Mouse (Mus musculus) left cerebral cortex, adult 2 months (tissue): ENCODE measurements around the gene Mgat5. TPM values are rescaled to one million over a fixed set of nuclear protein-coding genes. Genes with fewer than 3 reads are reported as not detected.

Experiments used
- DNase-seq, 2 experiments: peaks; one replicate each; pipeline ENCODE4 v3.0.0; 2021 to 2022; ENCODE audit warnings: low spot score in 2 of 2, mixed read lengths in 1 of 2; ENCODE audit errors: extremely low spot score in 1 of 2
- H3K27ac ChIP-seq: fragments of 200-600 bp; 2 replicates; pipeline ENCODE4 v1.8.1; 2022
- H3K4me3 ChIP-seq: fragments of 200-600 bp; 2 replicates; pipeline ENCODE4 v1.8.1; 2022
- CTCF ChIP-seq: fragments of 200-600 bp; IDR thresholded peaks from 2 replicates; pipeline ENCODE4 v1.8.1; 2022; ENCODE audit warnings: antibody characterized with exemption, mild to moderate bottlenecking, moderate library complexity
- intact Hi-C: fragments of 180-260 bp; cut with DNase I; formaldehyde crosslinking; loops from one replicate; pipeline ENCODE4 v1.15.1; 2025
- total RNA-seq, 2 experiments: library from RNA; stranded (reverse); gene quantifications; 2 replicates each; pipeline ENCODE4 v1.2.3; 2021

The Mgat5 gene
- total RNA-seq, 2 experiments from 2014 or later = 78.7 to 79.6 TPM

GRCm38 (mm10) chr1:127328354-127328875 lies 123.6 kb downstream of the Mgat5 start:
- intact Hi-C loops = loop anchor here (5.0 to 10.0 kb wide), 2 partner anchors 121 to 314 kb away; partner anchors contain the start of gene Mgat5
- H3K27ac ChIP-seq = no peak overlapping the region
- no peak overlapping the region for H3K4me3 ChIP-seq
- TF ChIP-seq CTCF = no peak
- no peak for DNase-seq

- intact Hi-C loops = loop anchor here (5.0 to 10.0 kb wide), 2 partner anchors 123 to 315 kb away; partner anchors contain the start of gene Mgat5
- Histone ChIP-seq H3K4me3 (no peak overlapping the region), H3K27ac (peak overlapping the region; percentile 33; the same call in 1 of the 2 replicates)
- TF ChIP-seq CTCF = no peak
- no peak for DNase-seq
These were observed 125.0 kb downstream of the Mgat5 start for GRCm38 (mm10) chr1:127329810-127330209.

GRCm38 (mm10) chr1:127337740-127338139 lies 132.9 kb downstream of the Mgat5 start:
- TF ChIP-seq CTCF = no peak
- intact Hi-C loops = no loop called here
- Histone ChIP-seq H3K4me3 (no peak overlapping the region), H3K27ac (no peak overlapping the region)
- DNase-seq = no peak

GRCm38 (mm10) chr1:127338833-127339487 lies 134.1 kb downstream of the Mgat5 start:
- intact Hi-C loops = no loop called here

GRCm38 (mm10) chr1:127340296-127340695 lies 135.5 kb downstream of the Mgat5 start:
- intact Hi-C loops = no loop called here
- DNase-seq = no peak
- H3K4me3 ChIP-seq = no peak overlapping the region
- no peak for TF ChIP-seq CTCF
- H3K27ac ChIP-seq = no peak overlapping the region

More at GRCm38 (mm10) chr1:127338833-127339487, 134.1 kb downstream of the Mgat5 start:
- no peak for TF ChIP-seq CTCF
- no peak for DNase-seq
- no peak overlapping the region for H3K27ac ChIP-seq
- H3K4me3 ChIP-seq = no peak overlapping the region

GRCm38 (mm10) chr1:127344913-127345312 lies 140.1 kb downstream of the Mgat5 start:
- no peak for DNase-seq
- intact Hi-C loops = no loop called here
- H3K27ac ChIP-seq = no peak overlapping the region
- TF ChIP-seq CTCF = no peak
- H3K4me3 ChIP-seq = no peak overlapping the region

GRCm38 (mm10) chr1:127346596-127347139 lies 141.9 kb downstream of the Mgat5 start:
- Histone ChIP-seq H3K4me3 (no peak overlapping the region), H3K27ac (no peak overlapping the region)
- DNase-seq = no peak
- intact Hi-C loops = no loop called here
- no peak for TF ChIP-seq CTCF

- TF ChIP-seq CTCF = no peak
- 0 out of 2 replicates have a peak overlapping the region, but pooled peaks have one; percentile 11 for H3K27ac ChIP-seq
- H3K4me3 ChIP-seq = no peak overlapping the region
- intact Hi-C loops = no loop called here
- no peak for DNase-seq
These were observed 143.2 kb downstream of the Mgat5 start for GRCm38 (mm10) chr1:127347878-127348620.

GRCm38 (mm10) chr1:127348642-127349341 lies 144.0 kb downstream of the Mgat5 start:
- intact Hi-C loops = no loop called here
- Histone ChIP-seq H3K27ac (no peak overlapping the region), H3K4me3 (no peak overlapping the region)
- no peak for DNase-seq
- TF ChIP-seq CTCF = no peak

- intact Hi-C loops = no loop called here
- no peak for TF ChIP-seq CTCF
- DNase-seq = no peak
- Histone ChIP-seq H3K4me3 (no peak overlapping the region), H3K27ac (no peak overlapping the region; the same call in 1 of the 2 replicates)
These were observed 146.7 kb downstream of the Mgat5 start for GRCm38 (mm10) chr1:127351380-127352057.
